Mouse (Mus musculus) kidney, adult 10 weeks (tissue): Measurements from ENCODE around the gene Ggps1. TPM values are rescaled to one million over a fixed set of nuclear protein-coding genes. Genes with fewer than 3 reads are reported as not detected.

Experiments
- polyA plus RNA-seq: library from polyadenylated mRNA; stranded (reverse); fragments of 350-450 nt; fragmentation: Illumina TruSeq; extraction: RNeasy Lipid Tissue Mini Kit (QIAGEN cat#74804); gene quantifications from one replicate; pipeline ENCODE4 v1.2.3, GENCODE M21; 2014; ENCODE audit warnings: low read depth, low replicate concordance

Gene Ggps1
- polyA plus RNA-seq: 66.4 TPM

GRCm38 (mm10) chr13:14063013-14063941 lies at the start of gene Ggps1, which contains the start of gene Arid4b:
TSS of gene Ggps1 (minus strand) at chr13:14063488.
TSS of gene Arid4b (plus strand) at chr13:14063232.

GRCm38 (mm10) chr13:14039292-14039965 lies 23.9 kb downstream of the Ggps1 start, which contains the start of gene Tbce:
TSS of gene Tbce (minus strand) at chr13:14039638.

Other genes starting within 250 kb of the Ggps1 start
- gene B3galnt2, start 109.0 kb downstream of the Ggps1 start, polyA plus RNA-seq: 27.1 TPM
- 67.8 TPM for gene Tbce, start 23.9 kb downstream of the Ggps1 start, polyA plus RNA-seq
- 47.5 TPM for gene Arid4b, start 256 bp downstream of the Ggps1 start, polyA plus RNA-seq